Mouse (Mus musculus): ENCODE data around the gene Bcr. TPM values are rescaled to one million over a fixed set of nuclear protein-coding genes. Genes with fewer than 3 reads are reported as not detected.

The Bcr gene
- polyA plus RNA-seq, 1 experiment from 2014 or later = 2.4 TPM

- Histone ChIP-seq H3K4me1 (peaks cover 84% of the 10 kb centered on the region), H3K27me3 (replicated peaks) (peaks cover 50% of the 10 kb centered on the region), H3K4me2 (peak overlapping the region; percentile 88), H3K9ac (no peak overlapping the region), H3K9me3 (replicated peaks) (no peaks in the 10 kb centered on the region), H3K36me3 (no peaks in the 10 kb centered on the region), H3K4me3 (no peak overlapping the region), H3K27ac (0 out of 2 replicates have a peak overlapping the region, but pooled peaks have one; percentile 7)
- ATAC-seq = no peak
- 47% methylated on average over 9 of the region's 9 CpGs for WGBS (ENCODE audit: insufficient replicate concordance)
These were observed 1.5 kb upstream of the Bcr start for GRCm38 (mm10) chr10:75058761-75059395.

GRCm38 (mm10) chr10:75059396-75059795, 996 bp upstream of the Bcr start:
- peaks cover 85% of the 10 kb centered on the region for H3K4me1 ChIP-seq
- H3K4me3 ChIP-seq = peak overlapping the region; percentile 72
- peaks cover under 1% of the 10 kb centered on the region; the same call in 1 of the 2 replicates for H3K36me3 ChIP-seq
- peak overlapping the region; percentile 68 for H3K27ac ChIP-seq
- no peak overlapping the region for H3K9ac ChIP-seq
- no peak for ATAC-seq
- H3K27me3 ChIP-seq (replicated peaks) = peaks cover 51% of the 10 kb centered on the region
- H3K9me3 ChIP-seq (replicated peaks) = no peaks in the 10 kb centered on the region
- H3K4me2 ChIP-seq = peak overlapping the region; percentile 88
- 1% methylated on average over 11 of the region's 11 CpGs for WGBS (ENCODE audit: insufficient replicate concordance)

GRCm38 (mm10) chr10:75060843-75061235, 447 bp downstream of the Bcr start:
- ATAC-seq = peak; percentile 2; the same call in 1 of the 2 replicates
- 1% methylated on average over 48 of the region's 48 CpGs for WGBS (ENCODE audit: insufficient replicate concordance)

GRCm38 (mm10) chr10:75061341-75062188, 1.2 kb downstream of the Bcr start:
- Histone ChIP-seq H3K27ac (no peak overlapping the region), H3K4me3 (peak overlapping the region; percentile 72), H3K27me3 (replicated peaks) (peaks cover 51% of the 10 kb centered on the region), H3K36me3 (peaks cover 5% of the 10 kb centered on the region; the same call in 1 of the 2 replicates), H3K9ac (peak overlapping the region; percentile 71), H3K9me3 (replicated peaks) (no peaks in the 10 kb centered on the region), H3K4me2 (peak overlapping the region; percentile 88), H3K4me1 (peaks cover 76% of the 10 kb centered on the region)
- 4% methylated on average over 71 of the region's 71 CpGs for WGBS (ENCODE audit: insufficient replicate concordance)
- ATAC-seq = no peak

More at GRCm38 (mm10) chr10:75060843-75061235, 447 bp downstream of the Bcr start:
- Histone ChIP-seq H3K27me3 (replicated peaks) (peaks cover 51% of the 10 kb centered on the region), H3K9ac (peak overlapping the region; percentile 71), H3K4me3 (peak overlapping the region; percentile 72), H3K27ac (peak overlapping the region; percentile 68), H3K36me3 (peaks cover 5% of the 10 kb centered on the region; the same call in 1 of the 2 replicates), H3K4me2 (peak overlapping the region; percentile 88), H3K4me1 (peaks cover 83% of the 10 kb centered on the region), H3K9me3 (replicated peaks) (no peaks in the 10 kb centered on the region)

GRCm38 (mm10) chr10:75062189-75062561, 1.8 kb downstream of the Bcr start:
- Histone ChIP-seq H3K4me1 (peaks cover 70% of the 10 kb centered on the region), H3K4me3 (peak overlapping the region; percentile 72), H3K9ac (peak overlapping the region; percentile 71), H3K4me2 (peak overlapping the region; percentile 88), H3K36me3 (peaks cover 5% of the 10 kb centered on the region; the same call in 1 of the 2 replicates), H3K27me3 (replicated peaks) (peaks cover 51% of the 10 kb centered on the region), H3K27ac (no peak overlapping the region), H3K9me3 (replicated peaks) (no peaks in the 10 kb centered on the region)
- no peak for ATAC-seq
- 11% methylated on average over 6 of the region's 6 CpGs for WGBS (ENCODE audit: insufficient replicate concordance)

GRCm38 (mm10) chr10:75062621-75063020, 2.2 kb downstream of the Bcr start:
- peaks cover 5% of the 10 kb centered on the region; the same call in 1 of the 2 replicates for H3K36me3 ChIP-seq
- no peaks in the 10 kb centered on the region for H3K9me3 ChIP-seq (replicated peaks)
- H3K4me1 ChIP-seq = peaks cover 69% of the 10 kb centered on the region
- H3K4me2 ChIP-seq = peak overlapping the region; percentile 88
- no peak for ATAC-seq
- WGBS (ENCODE audit: insufficient replicate concordance) = 28% methylated on average over 6 of the region's 6 CpGs
- H3K27ac ChIP-seq = no peak overlapping the region
- H3K4me3 ChIP-seq = peak overlapping the region; percentile 72
- no peak overlapping the region for H3K9ac ChIP-seq
- peaks cover 51% of the 10 kb centered on the region for H3K27me3 ChIP-seq (replicated peaks)

- Histone ChIP-seq H3K9me3 (replicated peaks) (no peaks in the 10 kb centered on the region), H3K9ac (no peak overlapping the region), H3K4me3 (peak overlapping the region; percentile 72; the same call in 1 of the 2 replicates), H3K27ac (no peak overlapping the region), H3K4me2 (peak overlapping the region; percentile 88), H3K4me1 (peaks cover 75% of the 10 kb centered on the region), H3K27me3 (replicated peaks) (peaks cover 51% of the 10 kb centered on the region), H3K36me3 (peaks cover 5% of the 10 kb centered on the region; the same call in 1 of the 2 replicates)
- 51% methylated on average over 12 of the region's 12 CpGs for WGBS (ENCODE audit: insufficient replicate concordance)
- no peak for ATAC-seq
These were observed 3.0 kb downstream of the Bcr start for GRCm38 (mm10) chr10:75063301-75063965.

- no peak for ATAC-seq
- H3K4me1 ChIP-seq = peaks cover 75% of the 10 kb centered on the region
- no peak overlapping the region for H3K27ac ChIP-seq
- 61% methylated on average over 6 of the region's 6 CpGs for WGBS (ENCODE audit: insufficient replicate concordance)
- no peak overlapping the region for H3K4me3 ChIP-seq
- no peak overlapping the region for H3K4me2 ChIP-seq
- peaks cover 5% of the 10 kb centered on the region; the same call in 1 of the 2 replicates for H3K36me3 ChIP-seq
- peaks cover 33% of the 10 kb centered on the region for H3K27me3 ChIP-seq (replicated peaks)
- H3K9ac ChIP-seq = no peak overlapping the region
- H3K9me3 ChIP-seq (replicated peaks) = no peaks in the 10 kb centered on the region
These were observed 5.3 kb downstream of the Bcr start for GRCm38 (mm10) chr10:75065691-75066090.

- H3K9me3 ChIP-seq (replicated peaks) = no peaks in the 10 kb centered on the region
- H3K27me3 ChIP-seq (replicated peaks) = peaks cover 16% of the 10 kb centered on the region
- no peak overlapping the region for H3K4me2 ChIP-seq
- H3K4me3 ChIP-seq = no peak overlapping the region
- no peak overlapping the region for H3K27ac ChIP-seq
- ATAC-seq = no peak
- H3K36me3 ChIP-seq = peaks cover 5% of the 10 kb centered on the region; the same call in 1 of the 2 replicates
- no peak overlapping the region for H3K9ac ChIP-seq
- H3K4me1 ChIP-seq = peaks cover 65% of the 10 kb centered on the region
These were observed 7.1 kb downstream of the Bcr start for GRCm38 (mm10) chr10:75067446-75067845.

- no peak overlapping the region for H3K9ac ChIP-seq
- WGBS (ENCODE audit: insufficient replicate concordance) = 54% methylated on average over 2 of the region's 2 CpGs
- H3K36me3 ChIP-seq = peaks cover 5% of the 10 kb centered on the region; the same call in 1 of the 2 replicates
- ATAC-seq = no peak
- no peak overlapping the region for H3K27ac ChIP-seq
- peaks cover 9% of the 10 kb centered on the region for H3K27me3 ChIP-seq (replicated peaks)
- H3K9me3 ChIP-seq (replicated peaks) = no peaks in the 10 kb centered on the region
- H3K4me2 ChIP-seq = no peak overlapping the region
- peaks cover 59% of the 10 kb centered on the region for H3K4me1 ChIP-seq
- no peak overlapping the region for H3K4me3 ChIP-seq
These were observed 7.7 kb downstream of the Bcr start for GRCm38 (mm10) chr10:75068086-75068485.

- Histone ChIP-seq H3K4me3 (no peak overlapping the region), H3K9ac (no peak overlapping the region), H3K27ac (no peak overlapping the region), H3K4me2 (no peak overlapping the region), H3K36me3 (peaks cover 5% of the 10 kb centered on the region; the same call in 1 of the 2 replicates), H3K27me3 (replicated peaks) (peaks cover 2% of the 10 kb centered on the region), H3K4me1 (peaks cover 52% of the 10 kb centered on the region), H3K9me3 (replicated peaks) (no peaks in the 10 kb centered on the region)
- WGBS (ENCODE audit: insufficient replicate concordance) = 50% methylated on average over 12 of the region's 12 CpGs
- ATAC-seq = no peak
These were observed 8.4 kb downstream of the Bcr start for GRCm38 (mm10) chr10:75068624-75069328.

All from liver, embryonic 12.5 days (tissue).